Mouse (Mus musculus): Measurements from ENCODE around the gene Gm20388. TPM values are rescaled to one million over a fixed set of nuclear protein-coding genes. Genes with fewer than 3 reads are reported as not detected.

Gene Gm20388
- polyA plus RNA-seq, 1 experiment from 2014 or later: not detected

DNA sequence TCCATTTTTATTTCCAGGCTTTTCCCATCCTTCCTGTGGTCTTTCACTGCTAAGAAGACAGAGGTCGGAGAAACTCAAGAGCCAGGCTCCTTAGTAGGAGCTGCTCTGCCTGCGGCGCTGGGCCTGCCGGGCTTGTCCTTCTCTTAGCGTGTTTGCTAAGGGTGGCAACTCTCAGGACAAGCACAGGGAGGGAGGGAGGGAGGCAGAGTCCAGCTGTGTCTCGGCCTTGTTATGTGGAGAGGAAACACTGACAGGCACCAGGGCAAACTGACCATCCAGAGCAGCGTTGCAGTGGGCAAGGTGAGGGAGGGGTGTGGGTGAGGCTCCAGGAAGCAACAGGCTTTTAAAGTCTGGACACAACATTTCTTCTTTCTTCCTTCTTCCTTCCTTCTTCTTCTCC is 178.9 kb downstream of the Gm20388 start:
- H3K4me3 ChIP-seq (replicated peaks): no peak overlapping the region
- peaks cover 81% of the 10 kb centered on the region for H3K36me3 ChIP-seq
- H3K27ac ChIP-seq: no peak overlapping the region
- H3K9me3 ChIP-seq (replicated peaks): no peaks in the 10 kb centered on the region
- H3K4me2 ChIP-seq: no peak overlapping the region
- ATAC-seq (ENCODE audit: low read depth) (no peak), DNase-seq (no peak)
- 75% methylated on average over 7 of the region's 7 CpGs for WGBS (ENCODE audit: insufficient replicate concordance)
- no peaks in the 10 kb centered on the region for H3K27me3 ChIP-seq
- no peak overlapping the region for H3K9ac ChIP-seq
- peaks cover 3% of the 10 kb centered on the region; the same call in 1 of the 2 replicates for H3K4me1 ChIP-seq (replicated peaks)

DNA sequence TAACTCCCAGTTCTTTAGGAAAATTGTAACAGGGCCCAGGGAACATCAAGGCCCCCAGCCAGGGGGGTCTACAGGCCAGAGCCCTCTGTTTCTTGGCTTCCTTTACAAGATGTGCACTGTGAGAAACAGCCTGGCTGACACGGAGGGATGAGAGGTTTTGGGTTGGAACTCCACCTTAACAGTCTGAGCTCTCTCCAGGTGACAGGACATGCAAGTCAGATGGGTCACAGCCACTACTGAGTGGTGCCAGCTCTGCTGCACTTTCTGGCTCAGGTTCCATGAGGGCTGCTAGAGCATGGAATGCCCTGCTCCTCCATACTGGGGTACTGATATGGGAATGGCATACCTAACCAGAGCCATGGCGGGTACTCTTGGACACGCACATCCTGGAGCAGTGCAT is 180.4 kb downstream of the Gm20388 start:
- 63% methylated on average over 3 of the region's 3 CpGs for WGBS (ENCODE audit: insufficient replicate concordance)
- no peaks in the 10 kb centered on the region for H3K9me3 ChIP-seq (replicated peaks)
- peaks cover 66% of the 10 kb centered on the region for H3K36me3 ChIP-seq
- no peak for DNase-seq
- no peak overlapping the region for H3K27ac ChIP-seq
- H3K4me3 ChIP-seq (replicated peaks): no peak overlapping the region
- no peaks in the 10 kb centered on the region for H3K27me3 ChIP-seq
- H3K9ac ChIP-seq: no peak overlapping the region
- H3K4me2 ChIP-seq: no peak overlapping the region
- ATAC-seq (ENCODE audit: low read depth): no peak
- peaks cover 17% of the 10 kb centered on the region for H3K4me1 ChIP-seq (replicated peaks)

DNA sequence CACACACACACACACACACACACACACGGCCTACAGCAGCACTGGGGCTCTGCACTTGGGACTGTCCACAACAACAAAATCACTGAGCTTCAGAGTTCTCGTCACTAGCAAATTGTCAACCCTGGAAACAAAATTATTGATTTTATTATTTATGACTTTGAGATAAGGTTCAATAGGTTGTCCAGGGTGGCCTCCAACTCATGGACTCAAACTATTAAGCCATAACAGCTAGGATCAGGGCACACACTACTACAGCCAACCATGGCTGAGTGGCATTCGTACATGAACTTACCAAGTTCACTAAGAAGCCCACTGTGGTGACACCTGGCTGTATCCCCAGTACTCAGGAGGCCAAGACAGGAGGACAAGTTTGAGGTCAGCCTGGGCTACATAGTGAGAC is 182.5 kb downstream of the Gm20388 start:
- no peak overlapping the region for H3K4me3 ChIP-seq (replicated peaks)
- peaks cover 30% of the 10 kb centered on the region for H3K4me1 ChIP-seq (replicated peaks)
- H3K9ac ChIP-seq: no peak overlapping the region
- ATAC-seq (ENCODE audit: low read depth) (no peak), DNase-seq (no peak)
- no peak overlapping the region for H3K4me2 ChIP-seq
- H3K9me3 ChIP-seq (replicated peaks): no peaks in the 10 kb centered on the region
- H3K27ac ChIP-seq: no peak overlapping the region
- peaks cover 45% of the 10 kb centered on the region for H3K36me3 ChIP-seq
- WGBS (ENCODE audit: insufficient replicate concordance): 68% methylated on average over 3 of the region's 3 CpGs
- no peaks in the 10 kb centered on the region for H3K27me3 ChIP-seq

DNA sequence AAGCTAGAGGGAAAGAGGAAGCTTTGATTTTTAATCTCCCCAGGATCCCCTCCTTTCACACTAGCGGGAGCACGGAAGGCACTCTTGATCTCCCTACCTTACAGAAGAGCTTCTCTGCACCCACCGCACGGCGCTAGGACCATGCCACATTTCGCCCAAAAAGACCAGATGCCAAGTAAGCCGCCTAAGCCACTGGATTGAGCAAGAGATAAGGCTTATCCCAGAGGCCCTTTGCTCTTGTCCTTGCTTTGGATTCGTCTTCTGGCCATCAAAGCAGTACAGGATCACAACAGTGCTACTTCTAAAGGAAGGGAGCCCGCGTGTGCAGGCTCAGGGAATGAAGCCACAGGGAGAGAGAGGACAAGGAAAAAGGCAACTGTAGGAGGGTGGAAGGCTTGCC is 184.2 kb downstream of the Gm20388 start:
- DNase-seq (no peak), ATAC-seq (ENCODE audit: low read depth) (no peak)
- no peak overlapping the region for H3K4me2 ChIP-seq
- no peak overlapping the region for H3K9ac ChIP-seq
- H3K4me1 ChIP-seq (replicated peaks): peaks cover 38% of the 10 kb centered on the region
- H3K4me3 ChIP-seq (replicated peaks): no peak overlapping the region
- peaks cover 39% of the 10 kb centered on the region for H3K36me3 ChIP-seq
- WGBS (ENCODE audit: insufficient replicate concordance): 75% methylated on average over 10 of the region's 10 CpGs
- no peaks in the 10 kb centered on the region for H3K27me3 ChIP-seq
- no peaks in the 10 kb centered on the region for H3K9me3 ChIP-seq (replicated peaks)
- H3K27ac ChIP-seq: no peak overlapping the region

DNA sequence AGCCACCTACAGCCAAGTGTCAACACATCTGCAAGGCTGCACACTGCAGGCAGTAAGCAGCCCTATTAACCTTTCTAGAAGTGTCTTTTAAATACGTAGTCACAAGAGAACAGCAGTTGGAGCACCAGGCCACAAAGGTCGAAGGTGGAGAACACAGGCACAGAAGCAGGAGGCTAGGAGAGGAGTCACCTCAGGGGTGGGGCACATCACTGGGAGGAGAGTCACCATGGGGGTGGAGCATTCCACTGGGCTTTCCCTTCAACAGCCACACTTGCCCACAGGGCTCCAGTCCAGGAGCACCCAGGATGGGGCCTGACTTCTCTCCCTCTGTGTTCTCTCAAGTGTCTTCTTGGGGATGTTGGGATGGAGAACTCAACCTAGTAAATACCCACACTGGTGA is 185.8 kb downstream of the Gm20388 start:
- peaks cover 47% of the 10 kb centered on the region for H3K4me1 ChIP-seq (replicated peaks)
- H3K36me3 ChIP-seq: peaks cover 25% of the 10 kb centered on the region
- WGBS (ENCODE audit: insufficient replicate concordance): 66% methylated on average over 2 of the region's 2 CpGs
- ATAC-seq (ENCODE audit: low read depth) (no peak), DNase-seq (no peak)
- H3K9ac ChIP-seq: no peak overlapping the region
- H3K4me2 ChIP-seq: no peak overlapping the region
- no peak overlapping the region for H3K4me3 ChIP-seq (replicated peaks)
- no peaks in the 10 kb centered on the region for H3K27me3 ChIP-seq
- no peak overlapping the region for H3K27ac ChIP-seq
- no peaks in the 10 kb centered on the region for H3K9me3 ChIP-seq (replicated peaks)

DNA sequence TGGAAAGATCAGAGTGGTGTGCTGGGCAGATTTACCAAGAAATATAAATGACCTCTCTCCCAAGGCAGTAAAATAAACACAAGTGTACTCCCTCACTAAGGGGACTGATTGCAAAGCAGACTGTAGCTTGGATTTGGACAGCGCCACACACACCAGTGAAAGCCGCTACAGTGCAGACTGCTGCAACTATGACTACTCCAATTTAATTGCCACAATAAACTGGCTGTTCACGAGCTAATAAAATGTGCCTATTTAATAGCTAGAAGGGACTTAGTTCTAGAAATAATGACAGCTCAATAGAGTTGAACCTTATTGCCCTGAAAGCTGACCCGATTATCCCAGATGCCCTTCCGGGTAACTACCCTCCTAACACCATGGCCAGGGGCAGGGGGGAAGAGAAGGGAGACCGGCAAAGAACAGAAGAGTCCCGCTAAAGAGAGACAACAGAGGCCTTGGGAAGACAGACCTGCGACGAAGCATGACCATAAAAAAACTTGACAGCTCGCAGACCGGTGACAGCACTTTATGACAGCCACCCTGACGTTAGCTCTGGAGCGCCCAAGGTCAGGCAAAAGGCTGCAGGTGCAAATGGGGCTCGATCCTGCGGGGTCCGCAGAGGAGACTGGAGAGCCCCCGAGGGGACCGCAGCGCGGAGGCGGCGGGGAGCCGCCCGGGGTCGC is 189.9 kb downstream of the Gm20388 start:
- H3K27me3 ChIP-seq: no peaks in the 10 kb centered on the region
- peak overlapping the region; percentile 90 for H3K4me3 ChIP-seq (replicated peaks)
- DNase-seq: peak; percentile 42
- peak overlapping the region; percentile 77 for H3K27ac ChIP-seq
- H3K36me3 ChIP-seq: peaks cover 4% of the 10 kb centered on the region; the same call in 1 of the 2 replicates
- no peak for ATAC-seq (ENCODE audit: low read depth)
- no peaks in the 10 kb centered on the region for H3K9me3 ChIP-seq (replicated peaks)
- 3% methylated on average over 25 of the region's 25 CpGs for WGBS (ENCODE audit: insufficient replicate concordance)
- H3K9ac ChIP-seq: peak overlapping the region; percentile 88
- H3K4me1 ChIP-seq (replicated peaks): peaks cover 59% of the 10 kb centered on the region
- H3K4me2 ChIP-seq: peak overlapping the region; percentile 88

DNA sequence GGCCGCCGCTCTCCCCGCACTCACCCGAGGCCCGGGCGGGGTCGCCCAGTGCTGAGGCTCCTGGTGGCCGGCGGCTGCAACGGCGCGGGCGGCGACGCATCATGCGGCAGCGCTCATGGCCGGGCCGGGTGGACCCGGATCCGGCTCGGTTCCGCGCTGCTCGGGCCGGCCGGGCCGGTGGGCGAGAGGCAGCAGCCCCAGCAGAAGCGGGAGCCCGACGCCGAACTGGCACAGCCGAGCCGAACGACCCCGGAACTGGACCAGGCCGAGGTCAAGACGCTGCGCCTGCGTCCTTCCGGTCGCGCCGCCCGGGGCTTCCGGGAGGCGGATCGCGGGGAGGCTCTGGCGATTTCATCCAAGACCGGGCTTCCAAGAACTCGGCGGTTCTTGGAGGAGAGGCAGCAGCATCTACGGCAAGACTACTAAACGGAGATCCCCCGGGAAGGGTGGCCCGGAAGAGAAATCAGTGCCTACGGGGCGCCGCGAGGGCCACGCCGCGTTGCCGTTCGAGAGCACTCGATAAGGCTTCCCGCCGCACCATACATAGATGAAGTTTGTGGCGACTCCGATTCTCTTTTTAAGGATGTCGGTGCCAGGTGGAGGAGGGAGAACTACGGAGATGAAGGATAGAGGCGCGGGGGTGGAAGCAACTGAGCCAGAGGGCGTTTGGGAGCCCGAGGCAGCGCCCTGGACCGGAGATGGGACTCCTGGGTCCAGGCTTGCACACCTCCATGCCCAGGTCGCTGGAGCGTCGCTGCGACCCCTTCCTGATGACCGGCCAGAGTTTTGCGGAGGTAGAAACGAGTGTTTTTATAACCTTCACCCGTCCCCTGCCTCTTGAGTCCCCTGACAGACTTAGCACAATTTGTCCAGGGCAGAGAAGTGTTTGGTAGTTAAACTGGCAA is 190.7 kb downstream of the Gm20388 start, which contains the start of gene Zdhhc7:
TSS of gene Zdhhc7 (minus strand) at position 415 of the 905 bp plus-strand sequence.
- under 1% methylated on average over 88 of the region's 88 CpGs for WGBS (ENCODE audit: insufficient replicate concordance)
- H3K27ac ChIP-seq: peak within 1 kb of the TSS; percentile 77
- ATAC-seq (ENCODE audit: low read depth): peak; percentile 78

DNA sequence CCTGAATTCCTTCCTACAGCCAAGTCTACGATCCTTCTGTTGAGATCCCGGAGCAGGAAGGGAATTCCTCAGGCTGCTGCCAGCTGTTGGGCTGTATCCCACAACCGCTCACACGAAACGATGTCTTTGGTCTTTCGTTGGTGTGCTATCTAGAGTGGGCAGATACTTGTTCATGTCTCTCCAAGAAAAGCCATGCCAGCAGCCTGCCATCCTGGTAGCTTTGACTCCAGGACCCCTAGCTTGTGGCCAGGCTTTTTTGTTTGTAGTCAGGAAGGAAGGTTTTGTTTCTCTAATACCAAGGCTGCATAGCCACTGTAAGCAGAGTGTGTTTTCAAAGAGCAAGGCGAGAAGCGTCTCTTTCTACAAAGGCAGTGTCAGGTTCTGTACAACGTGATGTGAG is 193.3 kb downstream of the Gm20388 start:
- ATAC-seq (ENCODE audit: low read depth) (no peak), DNase-seq (no peak)
- Histone ChIP-seq H3K4me2 (no peak overlapping the region), H3K4me1 (replicated peaks) (peaks cover 50% of the 10 kb centered on the region), H3K9me3 (replicated peaks) (no peaks in the 10 kb centered on the region), H3K36me3 (peaks cover 4% of the 10 kb centered on the region; the same call in 1 of the 2 replicates), H3K4me3 (replicated peaks) (no peak overlapping the region), H3K9ac (no peak overlapping the region), H3K27me3 (no peaks in the 10 kb centered on the region), H3K27ac (no peak overlapping the region)
- WGBS (ENCODE audit: insufficient replicate concordance): 85% methylated on average over 9 of the region's 9 CpGs

More for the DNA sequence above, 190.7 kb downstream of the Gm20388 start, which contains the start of gene Zdhhc7:
- H3K4me1 ChIP-seq (replicated peaks): peaks cover 52% of the 10 kb centered on the region
- peaks cover 4% of the 10 kb centered on the region; the same call in 1 of the 2 replicates for H3K36me3 ChIP-seq
- DNase-seq: peak; percentile 59
- no peaks in the 10 kb centered on the region for H3K27me3 ChIP-seq
- H3K9ac ChIP-seq: peak within 1 kb of the TSS; percentile 88
- no peaks in the 10 kb centered on the region for H3K9me3 ChIP-seq (replicated peaks)
- H3K4me2 ChIP-seq: peak within 1 kb of the TSS; percentile 88
- H3K4me3 ChIP-seq (replicated peaks): peak within 1 kb of the TSS; percentile 90

DNA sequence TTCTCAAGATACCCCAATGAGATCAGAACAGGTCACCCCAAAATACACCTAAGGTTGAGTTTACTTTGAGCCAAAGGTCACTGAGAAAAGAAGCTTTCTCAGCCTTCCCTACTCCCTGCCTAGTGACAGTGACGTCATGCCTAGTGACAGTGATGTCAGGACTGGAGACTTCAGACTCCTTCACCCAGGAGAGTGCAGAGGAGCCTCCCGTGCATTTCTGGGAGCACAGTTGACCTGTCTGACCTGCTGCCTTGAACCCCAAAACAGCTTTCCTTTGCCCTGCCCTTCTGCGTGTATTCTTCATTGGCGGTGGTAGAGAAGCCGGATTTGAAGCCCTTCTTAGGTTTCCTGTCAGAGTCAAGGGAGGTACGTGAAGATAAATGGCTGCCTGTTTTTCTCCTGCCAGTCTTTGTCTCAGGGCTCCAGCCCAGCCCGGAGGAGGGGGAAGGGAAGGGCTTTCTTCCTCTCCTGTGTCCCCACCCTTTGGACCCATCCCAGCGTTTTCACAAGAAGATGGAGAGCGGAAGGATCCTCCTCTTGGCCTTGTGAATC is 194.2 kb downstream of the Gm20388 start:
- Histone ChIP-seq H3K4me2 (no peak overlapping the region), H3K27ac (no peak overlapping the region), H3K36me3 (peaks cover 4% of the 10 kb centered on the region; the same call in 1 of the 2 replicates), H3K9ac (no peak overlapping the region), H3K27me3 (no peaks in the 10 kb centered on the region), H3K4me3 (replicated peaks) (no peak overlapping the region), H3K4me1 (replicated peaks) (peaks cover 48% of the 10 kb centered on the region), H3K9me3 (replicated peaks) (no peaks in the 10 kb centered on the region)
- 34% methylated on average over 9 of the region's 9 CpGs for WGBS (ENCODE audit: insufficient replicate concordance)
- DNase-seq: no peak
- no peak for ATAC-seq (ENCODE audit: low read depth)

DNA sequence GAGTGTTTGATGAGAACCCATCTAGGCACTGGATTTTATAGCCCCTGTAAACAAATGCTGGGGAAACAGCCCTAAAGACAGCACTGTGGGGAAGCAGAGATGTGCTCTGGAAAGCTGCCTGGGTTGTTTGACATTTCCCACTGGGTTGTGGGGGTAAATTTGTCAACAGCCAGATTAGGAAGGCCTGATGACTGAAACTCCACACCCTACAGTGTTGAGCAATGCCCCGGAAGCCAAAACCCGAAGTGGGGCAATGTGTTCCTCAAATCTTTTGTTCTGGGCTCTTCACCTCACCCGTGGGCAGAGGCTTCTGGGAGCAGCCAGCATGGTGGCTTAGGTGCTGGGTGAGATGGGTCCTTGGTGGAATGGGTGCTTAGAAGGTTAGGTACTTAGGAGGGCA is 198.5 kb downstream of the Gm20388 start:
- Histone ChIP-seq H3K4me2 (no peak overlapping the region), H3K4me3 (replicated peaks) (no peak overlapping the region), H3K27me3 (peaks cover 18% of the 10 kb centered on the region), H3K4me1 (replicated peaks) (peaks cover 42% of the 10 kb centered on the region), H3K9ac (no peak overlapping the region), H3K9me3 (replicated peaks) (no peaks in the 10 kb centered on the region), H3K36me3 (no peaks in the 10 kb centered on the region), H3K27ac (no peak overlapping the region)
- WGBS (ENCODE audit: insufficient replicate concordance): 11% methylated on average over 3 of the region's 3 CpGs
- ATAC-seq (ENCODE audit: low read depth): no peak
- DNase-seq: no peak

DNA sequence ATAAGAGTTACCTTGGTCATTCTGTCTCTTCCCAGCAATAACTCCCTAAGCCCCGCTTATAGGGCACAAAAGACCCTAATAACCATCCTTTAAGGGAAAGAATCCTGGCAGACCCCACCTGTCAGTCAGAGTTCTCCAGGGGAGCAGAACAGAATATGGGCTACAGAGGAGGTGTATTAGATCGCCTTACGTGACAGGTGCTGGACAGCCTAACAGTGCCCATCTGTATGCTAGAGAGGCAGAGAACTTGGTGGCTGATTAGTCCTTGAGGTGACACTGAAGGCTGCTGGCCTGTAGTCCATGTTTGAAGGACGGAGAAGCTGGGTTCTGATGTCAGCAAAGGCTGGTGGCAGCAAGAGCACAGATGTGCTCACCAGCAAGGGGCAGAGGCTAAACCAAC is 200.3 kb downstream of the Gm20388 start:
- 63% methylated on average over 4 of the region's 4 CpGs for WGBS (ENCODE audit: insufficient replicate concordance)
- ATAC-seq (ENCODE audit: low read depth) (no peak), DNase-seq (no peak)
- H3K27me3 ChIP-seq: peaks cover 36% of the 10 kb centered on the region
- no peak overlapping the region for H3K9ac ChIP-seq
- no peaks in the 10 kb centered on the region for H3K9me3 ChIP-seq (replicated peaks)
- no peaks in the 10 kb centered on the region for H3K36me3 ChIP-seq
- peaks cover 46% of the 10 kb centered on the region for H3K4me1 ChIP-seq (replicated peaks)
- H3K4me3 ChIP-seq (replicated peaks): no peak overlapping the region
- H3K27ac ChIP-seq: no peak overlapping the region
- no peak overlapping the region for H3K4me2 ChIP-seq

All from liver, embryonic 13.5 days (tissue).